Mouse (Mus musculus): Measurements from ENCODE around the gene Smarcd1. TPM values are rescaled to one million over a fixed set of nuclear protein-coding genes. Genes with fewer than 3 reads are reported as not detected.

Smarcd1 gene
- polyA plus RNA-seq, 1 experiment from 2014 or later: 124 TPM

DNA sequence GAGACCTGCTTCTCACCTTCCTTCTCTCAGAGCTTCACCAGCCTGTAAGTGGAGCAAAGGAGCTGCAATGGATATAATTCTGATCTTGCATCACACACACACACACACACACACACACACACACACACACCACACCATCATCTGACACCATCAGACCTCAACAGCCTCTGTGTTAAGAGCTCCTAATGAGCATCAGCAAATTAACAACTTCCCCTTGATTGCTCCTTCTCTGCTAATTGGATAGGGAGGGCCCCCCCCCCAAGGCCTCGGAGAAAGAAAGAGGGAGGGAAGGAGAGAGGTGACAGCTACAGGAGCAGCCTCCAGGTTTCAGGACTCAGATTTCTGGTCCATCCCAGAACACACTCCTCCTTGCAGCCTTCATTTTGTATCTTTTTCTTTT, 32.5 kb upstream of the Smarcd1 start:
- Histone ChIP-seq H3K4me1 (peaks cover 62% of the 10 kb centered on the region), H3K9me3 (no peaks in the 10 kb centered on the region), H3K4me3 (peak overlapping the region; percentile 91), H3K36me3 (no peaks in the 10 kb centered on the region), H3K9ac (replicated peaks) (0 out of 2 replicates have a peak overlapping the region, but pooled peaks have one; percentile 94), H3K27ac (replicated peaks) (peak overlapping the region; percentile 90), H3K4me2 (replicated peaks) (peak overlapping the region; percentile 80), H3K27me3 (peaks cover 8% of the 10 kb centered on the region; the same call in 1 of the 2 replicates)
- no peak for ATAC-seq (replicated peaks)
- 0% methylated on average over 1 of the region's 1 CpGs for WGBS

DNA sequence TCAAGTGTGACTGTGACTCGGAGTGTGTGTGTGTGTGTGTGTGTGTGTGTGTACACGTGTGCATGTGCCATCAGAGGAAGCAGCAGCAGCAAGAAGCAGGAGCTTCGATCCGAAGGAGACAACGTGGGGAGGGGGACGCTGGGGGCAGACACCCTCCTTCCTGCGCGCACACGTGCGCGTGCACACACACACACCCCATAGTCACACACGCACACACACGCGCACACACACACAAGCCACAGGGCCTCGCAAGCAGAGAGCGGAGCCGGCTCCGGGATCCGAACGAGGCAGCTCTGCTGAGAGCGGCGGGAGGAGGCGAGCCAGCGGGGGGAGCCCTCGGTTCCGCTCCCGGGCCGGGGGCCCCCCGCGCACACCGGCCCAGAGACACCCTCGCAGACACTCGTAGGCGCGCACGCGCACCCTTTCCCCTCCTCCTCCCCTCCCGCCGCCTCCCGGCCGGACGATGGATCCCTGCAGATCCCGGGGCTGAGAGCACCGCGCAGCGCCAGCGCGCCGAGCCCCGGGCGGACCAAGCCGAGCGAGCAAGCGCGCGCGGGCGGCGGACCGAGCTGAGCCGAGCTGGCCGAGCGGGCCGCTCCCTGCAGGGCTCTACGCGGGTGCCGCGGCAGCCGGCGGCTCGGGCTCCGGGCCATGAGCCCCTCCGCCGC, 31.6 kb upstream of the Smarcd1 start, which contains the start of gene Asic1:
Gene Asic1, plus strand, starts transcription at position 215 of the 668 bp plus-strand sequence.
- no peaks in the 10 kb centered on the region for H3K36me3 ChIP-seq
- peaks cover 8% of the 10 kb centered on the region; the same call in 1 of the 2 replicates for H3K27me3 ChIP-seq
- peak within 1 kb of the TSS; percentile 91 for H3K4me3 ChIP-seq
- ATAC-seq (replicated peaks): peak; percentile 72
- H3K9me3 ChIP-seq: no peaks in the 10 kb centered on the region
- H3K4me2 ChIP-seq (replicated peaks): peak within 1 kb of the TSS; percentile 80
- H3K27ac ChIP-seq (replicated peaks): peak within 1 kb of the TSS; percentile 90
- H3K4me1 ChIP-seq: peaks cover 58% of the 10 kb centered on the region
- H3K9ac ChIP-seq (replicated peaks): peak within 1 kb of the TSS; percentile 94
- WGBS: under 1% methylated on average over 47 of the region's 74 CpGs

DNA sequence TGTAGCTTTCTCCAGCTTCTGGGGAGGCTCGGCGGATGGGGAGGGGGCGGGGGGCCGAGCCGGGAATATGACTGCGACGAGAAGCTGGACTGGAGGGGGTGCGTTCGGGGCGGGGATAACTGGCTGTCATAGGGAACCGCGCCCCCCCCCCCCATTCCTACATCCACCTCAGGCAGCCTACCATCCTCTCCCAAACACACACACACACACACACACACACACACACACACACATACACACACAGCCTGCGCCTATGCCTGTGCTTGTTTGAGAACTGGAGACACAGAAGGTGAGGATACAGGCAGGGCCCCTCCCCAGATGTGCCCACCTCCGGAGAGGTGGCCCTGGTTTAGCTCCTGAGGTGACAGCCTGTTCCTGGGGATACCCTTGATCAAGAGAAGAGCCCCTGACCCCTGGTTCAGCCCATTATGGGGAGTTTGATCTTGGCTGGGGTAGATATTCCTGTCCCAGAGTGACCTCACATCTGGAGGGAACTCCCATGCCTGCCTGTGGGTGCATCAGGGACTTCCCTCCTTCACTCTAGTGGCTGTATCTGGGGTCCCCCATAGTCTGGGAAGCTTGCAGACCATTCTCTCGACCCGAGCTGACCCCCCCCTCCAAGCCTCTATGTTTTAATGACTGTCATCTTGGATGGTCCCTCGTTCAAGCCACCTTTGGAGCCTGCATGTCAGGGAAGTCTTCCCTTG, 30.8 kb upstream of the Smarcd1 start:
- Histone ChIP-seq H3K9me3 (no peaks in the 10 kb centered on the region), H3K4me3 (peak overlapping the region; percentile 91), H3K27me3 (peaks cover 8% of the 10 kb centered on the region; the same call in 1 of the 2 replicates), H3K36me3 (no peaks in the 10 kb centered on the region), H3K4me1 (peaks cover 55% of the 10 kb centered on the region), H3K9ac (replicated peaks) (peak overlapping the region; percentile 94), H3K27ac (replicated peaks) (peak overlapping the region; percentile 90), H3K4me2 (replicated peaks) (peak overlapping the region; percentile 80)
- ATAC-seq (replicated peaks): peak; percentile 46
- WGBS: 16% methylated on average over 10 of the region's 17 CpGs

GRCm38 (mm10) chr15:99671783-99672182, 30.1 kb upstream of the Smarcd1 start:
- no peaks in the 10 kb centered on the region for H3K36me3 ChIP-seq
- peaks cover 8% of the 10 kb centered on the region; the same call in 1 of the 2 replicates for H3K27me3 ChIP-seq
- H3K4me3 ChIP-seq: peak overlapping the region; percentile 91
- H3K4me1 ChIP-seq: peaks cover 55% of the 10 kb centered on the region
- 71% methylated on average over 14 of the region's 14 CpGs for WGBS
- peak overlapping the region; percentile 94; the same call in 1 of the 2 replicates for H3K9ac ChIP-seq (replicated peaks)
- no peaks in the 10 kb centered on the region for H3K9me3 ChIP-seq
- H3K27ac ChIP-seq (replicated peaks): no peak overlapping the region
- peak overlapping the region; percentile 80 for H3K4me2 ChIP-seq (replicated peaks)
- no peak for ATAC-seq (replicated peaks)

DNA sequence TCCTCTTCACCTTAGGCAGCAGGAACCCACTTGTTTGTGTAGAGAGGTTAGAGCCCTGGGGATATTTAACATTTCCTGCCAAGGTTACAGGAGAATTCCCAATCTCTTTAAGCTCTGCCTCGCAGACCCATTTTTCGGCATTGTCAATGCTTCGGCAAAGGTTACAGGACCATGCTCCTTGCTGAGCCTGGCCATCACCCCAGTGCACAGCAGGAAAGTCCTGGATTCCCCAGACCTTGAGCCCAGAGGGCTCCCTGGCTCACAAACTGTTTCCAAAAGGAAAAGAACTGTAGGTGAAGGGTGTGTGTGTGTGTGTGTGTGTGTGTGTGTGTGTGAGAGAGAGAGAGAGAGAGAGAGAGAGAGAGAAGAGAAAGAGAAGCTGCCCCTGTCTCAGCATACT, 27.1 kb upstream of the Smarcd1 start:
- H3K4me1 ChIP-seq: peaks cover 50% of the 10 kb centered on the region
- H3K4me2 ChIP-seq (replicated peaks): no peak overlapping the region
- H3K4me3 ChIP-seq: no peak overlapping the region
- H3K9me3 ChIP-seq: no peaks in the 10 kb centered on the region
- no peak overlapping the region for H3K9ac ChIP-seq (replicated peaks)
- peaks cover 8% of the 10 kb centered on the region; the same call in 1 of the 2 replicates for H3K27me3 ChIP-seq
- WGBS: 86% methylated on average over 3 of the region's 3 CpGs
- no peak for ATAC-seq (replicated peaks)
- H3K27ac ChIP-seq (replicated peaks): no peak overlapping the region
- no peaks in the 10 kb centered on the region for H3K36me3 ChIP-seq

- ATAC-seq (replicated peaks): peak; percentile 80
- Histone ChIP-seq H3K27me3 (no peaks in the 10 kb centered on the region), H3K9ac (replicated peaks) (no peak overlapping the region), H3K4me3 (no peak overlapping the region), H3K9me3 (no peaks in the 10 kb centered on the region), H3K4me2 (replicated peaks) (no peak overlapping the region), H3K4me1 (peaks cover 34% of the 10 kb centered on the region), H3K36me3 (no peaks in the 10 kb centered on the region), H3K27ac (replicated peaks) (peak overlapping the region; percentile 67)
- WGBS: 12% methylated on average over 8 of the region's 8 CpGs
These were observed 24.8 kb upstream of the Smarcd1 start for GRCm38 (mm10) chr15:99677089-99677488.

DNA sequence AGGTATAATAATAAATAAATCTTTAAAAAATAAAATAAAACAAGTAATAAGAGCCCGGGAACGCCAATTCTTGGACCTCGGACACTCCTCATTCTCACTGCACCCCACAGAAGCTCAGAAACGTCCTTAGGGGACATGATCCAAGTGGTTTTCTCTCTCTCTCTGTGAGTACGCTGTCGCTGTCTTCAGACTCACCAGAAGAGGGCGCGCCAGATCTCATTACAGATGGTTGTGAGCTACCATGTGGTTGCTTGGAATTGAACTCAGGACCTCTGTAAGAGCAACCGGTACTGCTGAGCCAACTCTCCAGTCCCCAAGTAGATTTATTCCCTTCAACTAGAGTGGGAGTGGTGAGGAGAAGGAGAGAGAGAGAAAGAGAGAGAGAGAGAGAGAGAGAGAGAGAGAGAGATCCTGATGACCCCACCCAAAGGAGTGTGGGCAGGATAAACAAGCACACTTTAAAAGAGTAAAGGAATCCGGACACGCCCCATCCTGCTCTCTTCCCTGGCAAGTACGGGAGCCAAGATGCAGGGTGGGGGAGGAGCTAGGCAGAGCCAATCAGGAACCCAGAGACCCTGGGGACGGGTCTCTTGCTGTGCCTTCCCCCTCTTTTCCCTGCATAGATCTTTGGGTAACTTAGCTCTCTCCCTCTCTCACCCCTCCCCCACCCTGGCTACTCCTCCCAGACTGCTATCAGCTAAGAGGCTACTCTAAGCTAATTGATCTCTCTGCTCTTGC, 23.7 kb upstream of the Smarcd1 start:
- ATAC-seq (replicated peaks): no peak
- 15% methylated on average over 13 of the region's 13 CpGs for WGBS
- no peak overlapping the region for H3K4me2 ChIP-seq (replicated peaks)

GRCm38 (mm10) chr15:99679008-99679407, 22.9 kb upstream of the Smarcd1 start:
- Histone ChIP-seq H3K4me1 (peaks cover 28% of the 10 kb centered on the region), H3K9me3 (no peaks in the 10 kb centered on the region), H3K27me3 (no peaks in the 10 kb centered on the region), H3K36me3 (0 out of 2 replicates have a peak, but pooled peaks cover 3% of the 10 kb centered on the region), H3K4me3 (no peak overlapping the region), H3K27ac (replicated peaks) (no peak overlapping the region), H3K9ac (replicated peaks) (no peak overlapping the region), H3K4me2 (replicated peaks) (no peak overlapping the region)
- WGBS: 73% methylated on average over 7 of the region's 7 CpGs
- no peak for ATAC-seq (replicated peaks)

More for the DNA sequence above, 23.7 kb upstream of the Smarcd1 start:
- no peaks in the 10 kb centered on the region for H3K27me3 ChIP-seq
- H3K27ac ChIP-seq (replicated peaks): no peak overlapping the region
- H3K9ac ChIP-seq (replicated peaks): no peak overlapping the region
- H3K9me3 ChIP-seq: no peaks in the 10 kb centered on the region
- H3K4me1 ChIP-seq: peaks cover 28% of the 10 kb centered on the region
- H3K4me3 ChIP-seq: no peak overlapping the region
- no peaks in the 10 kb centered on the region for H3K36me3 ChIP-seq

GRCm38 (mm10) chr15:99682880-99683279, 19.0 kb upstream of the Smarcd1 start:
- Histone ChIP-seq H3K4me2 (replicated peaks) (no peak overlapping the region), H3K9me3 (no peaks in the 10 kb centered on the region), H3K4me1 (peaks cover 4% of the 10 kb centered on the region; the same call in 1 of the 2 replicates), H3K27ac (replicated peaks) (no peak overlapping the region), H3K4me3 (no peak overlapping the region), H3K9ac (replicated peaks) (no peak overlapping the region), H3K27me3 (no peaks in the 10 kb centered on the region), H3K36me3 (peaks cover 8% of the 10 kb centered on the region; the same call in 1 of the 2 replicates)
- no peak for ATAC-seq (replicated peaks)
- 94% methylated on average over 7 of the region's 7 CpGs for WGBS

- H3K9ac ChIP-seq (replicated peaks): no peak overlapping the region
- WGBS: 96% methylated on average over 5 of the region's 5 CpGs
- no peaks in the 10 kb centered on the region for H3K4me1 ChIP-seq
- no peaks in the 10 kb centered on the region for H3K27me3 ChIP-seq
- no peaks in the 10 kb centered on the region for H3K9me3 ChIP-seq
- no peak for ATAC-seq (replicated peaks)
- H3K27ac ChIP-seq (replicated peaks): no peak overlapping the region
- peaks cover 8% of the 10 kb centered on the region; the same call in 1 of the 2 replicates for H3K36me3 ChIP-seq
- no peak overlapping the region for H3K4me3 ChIP-seq
- H3K4me2 ChIP-seq (replicated peaks): no peak overlapping the region
These were observed 17.8 kb upstream of the Smarcd1 start for GRCm38 (mm10) chr15:99684156-99684555.

DNA sequence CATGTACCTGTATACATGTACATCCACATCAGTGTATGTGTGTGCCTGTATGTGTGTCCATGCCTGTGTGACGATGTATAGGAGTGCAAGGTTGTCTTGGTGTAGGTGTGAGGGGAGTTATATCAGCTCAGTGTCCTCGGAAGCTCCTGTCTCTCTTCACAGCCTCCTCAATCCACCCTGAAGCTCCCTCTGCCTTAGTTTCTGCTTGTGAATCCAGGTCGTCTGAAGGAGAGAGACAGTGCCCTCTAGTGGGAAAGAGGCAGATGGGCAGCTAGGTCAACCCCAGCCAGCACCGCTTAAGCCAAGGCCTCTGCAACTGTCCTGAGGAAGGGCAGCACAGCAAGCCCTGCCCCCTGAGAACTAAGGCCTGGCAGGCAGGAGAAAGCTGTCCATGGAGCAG, 13.2 kb upstream of the Smarcd1 start:
- H3K4me2 ChIP-seq (replicated peaks): no peak overlapping the region
- H3K9ac ChIP-seq (replicated peaks): no peak overlapping the region
- H3K4me1 ChIP-seq: peaks cover 6% of the 10 kb centered on the region; the same call in 1 of the 2 replicates
- WGBS: 3% methylated on average over 4 of the region's 4 CpGs
- H3K27me3 ChIP-seq: no peaks in the 10 kb centered on the region
- H3K36me3 ChIP-seq: peaks cover 8% of the 10 kb centered on the region; the same call in 1 of the 2 replicates
- no peaks in the 10 kb centered on the region for H3K9me3 ChIP-seq
- ATAC-seq (replicated peaks): peak; percentile 69
- H3K27ac ChIP-seq (replicated peaks): no peak overlapping the region
- H3K4me3 ChIP-seq: no peak overlapping the region
